Mouse (Mus musculus): ENCODE measurements at regions not wholly inside any gene's neighbourhood (a gene's known extent, or its start where the extent isn't known, plus 50 kb on each side); places are given as distances from the start of the nearest gene placed in this dataset.

- Histone ChIP-seq H3K36me3 (no peaks in the 10 kb centered on the region), H3K27ac (no peak overlapping the region), H3K27me3 (ENCODE audit: insufficient read depth, poor library complexity, severe bottlenecking) (no peaks in the 10 kb centered on the region), H3K4me3 (no peak overlapping the region), H3K9me3 (no peaks in the 10 kb centered on the region), H3K4me1 (replicated peaks) (no peaks in the 10 kb centered on the region)
- 41% methylated on average over 7 of the region's 7 CpGs for WGBS
- DNase-seq (ENCODE audit: low spot score) = no peak
Measured at GRCm38 (mm10) chr1:183639332-183639731, 221.3 kb downstream of the Hhipl2 start.

- WGBS = 81% methylated on average over 8 of the region's 8 CpGs
- H3K9me3 ChIP-seq = no peaks in the 10 kb centered on the region
- H3K4me3 ChIP-seq = no peak overlapping the region
- H3K4me1 ChIP-seq (replicated peaks) = no peaks in the 10 kb centered on the region
- H3K36me3 ChIP-seq = no peaks in the 10 kb centered on the region
- no peak for DNase-seq (ENCODE audit: low spot score)
- H3K27ac ChIP-seq = no peak overlapping the region
- no peaks in the 10 kb centered on the region for H3K27me3 ChIP-seq (ENCODE audit: insufficient read depth, poor library complexity, severe bottlenecking)
Measured at GRCm38 (mm10) chr1:183640568-183640967, 222.6 kb downstream of the Hhipl2 start.

GRCm38 (mm10) chr1:183644001-183644400 lies 226.0 kb downstream of the Hhipl2 start:
- H3K4me1 ChIP-seq (replicated peaks) = no peaks in the 10 kb centered on the region
- H3K36me3 ChIP-seq = no peaks in the 10 kb centered on the region
- no peaks in the 10 kb centered on the region for H3K9me3 ChIP-seq
- H3K4me3 ChIP-seq = no peak overlapping the region
- no peak overlapping the region for H3K27ac ChIP-seq
- H3K27me3 ChIP-seq (ENCODE audit: insufficient read depth, poor library complexity, severe bottlenecking) = no peaks in the 10 kb centered on the region
- no peak for DNase-seq (ENCODE audit: low spot score)
- 50% methylated on average over 2 of the region's 2 CpGs for WGBS

GRCm38 (mm10) chr1:183653878-183654277 lies 235.9 kb downstream of the Hhipl2 start:
- Histone ChIP-seq H3K4me3 (no peak overlapping the region), H3K4me1 (replicated peaks) (no peaks in the 10 kb centered on the region), H3K36me3 (no peaks in the 10 kb centered on the region), H3K9me3 (peaks cover 6% of the 10 kb centered on the region; the same call in 1 of the 2 replicates), H3K27me3 (ENCODE audit: insufficient read depth, poor library complexity, severe bottlenecking) (no peaks in the 10 kb centered on the region), H3K27ac (no peak overlapping the region)
- 87% methylated on average over 6 of the region's 6 CpGs for WGBS
- no peak for DNase-seq (ENCODE audit: low spot score)

GRCm38 (mm10) chr1:183657043-183657442 lies 239.0 kb downstream of the Hhipl2 start:
- Histone ChIP-seq H3K4me3 (no peak overlapping the region), H3K27ac (no peak overlapping the region), H3K4me1 (replicated peaks) (no peaks in the 10 kb centered on the region), H3K9me3 (no peaks in the 10 kb centered on the region), H3K36me3 (no peaks in the 10 kb centered on the region), H3K27me3 (ENCODE audit: insufficient read depth, poor library complexity, severe bottlenecking) (no peaks in the 10 kb centered on the region)
- 56% methylated on average over 5 of the region's 5 CpGs for WGBS
- DNase-seq (ENCODE audit: low spot score) = peak; percentile 61

- H3K4me3 ChIP-seq = no peak overlapping the region
- 87% methylated on average over 2 of the region's 2 CpGs for WGBS
- H3K4me1 ChIP-seq (replicated peaks) = no peaks in the 10 kb centered on the region
- no peak overlapping the region for H3K27ac ChIP-seq
- H3K9me3 ChIP-seq = no peaks in the 10 kb centered on the region
- no peak for DNase-seq (ENCODE audit: low spot score)
- H3K27me3 ChIP-seq (ENCODE audit: insufficient read depth, poor library complexity, severe bottlenecking) = no peaks in the 10 kb centered on the region
- no peaks in the 10 kb centered on the region for H3K36me3 ChIP-seq
Measured at GRCm38 (mm10) chr1:183660541-183660940, 242.5 kb downstream of the Hhipl2 start.

GRCm38 (mm10) chr1:183662369-183663043 lies 244.5 kb downstream of the Hhipl2 start:
- H3K27me3 ChIP-seq (ENCODE audit: insufficient read depth, poor library complexity, severe bottlenecking) = no peaks in the 10 kb centered on the region
- H3K9me3 ChIP-seq = peaks cover 3% of the 10 kb centered on the region; the same call in 1 of the 2 replicates
- no peaks in the 10 kb centered on the region for H3K36me3 ChIP-seq
- DNase-seq (ENCODE audit: low spot score) = no peak
- no peak overlapping the region for H3K27ac ChIP-seq
- H3K4me1 ChIP-seq (replicated peaks) = no peaks in the 10 kb centered on the region
- no peak overlapping the region for H3K4me3 ChIP-seq
- WGBS = 84% methylated on average over 15 of the region's 15 CpGs

- H3K4me1 ChIP-seq (replicated peaks) = no peaks in the 10 kb centered on the region
- H3K27me3 ChIP-seq (ENCODE audit: insufficient read depth, poor library complexity, severe bottlenecking) = no peaks in the 10 kb centered on the region
- H3K4me3 ChIP-seq = no peak overlapping the region
- no peak overlapping the region for H3K27ac ChIP-seq
- peaks cover 3% of the 10 kb centered on the region; the same call in 1 of the 2 replicates for H3K9me3 ChIP-seq
- no peaks in the 10 kb centered on the region for H3K36me3 ChIP-seq
- no peak for DNase-seq (ENCODE audit: low spot score)
- 76% methylated on average over 8 of the region's 8 CpGs for WGBS
Measured at GRCm38 (mm10) chr1:183669271-183669670, 251.3 kb downstream of the Hhipl2 start.

GRCm38 (mm10) chr1:183669674-183670073 lies 251.7 kb downstream of the Hhipl2 start:
- Histone ChIP-seq H3K9me3 (peaks cover 3% of the 10 kb centered on the region; the same call in 1 of the 2 replicates), H3K4me3 (no peak overlapping the region), H3K27me3 (ENCODE audit: insufficient read depth, poor library complexity, severe bottlenecking) (no peaks in the 10 kb centered on the region), H3K4me1 (replicated peaks) (no peaks in the 10 kb centered on the region), H3K36me3 (no peaks in the 10 kb centered on the region), H3K27ac (no peak overlapping the region)
- 66% methylated on average over 11 of the region's 11 CpGs for WGBS
- no peak for DNase-seq (ENCODE audit: low spot score)

- DNase-seq (ENCODE audit: low spot score) = no peak
- Histone ChIP-seq H3K9me3 (peaks cover 3% of the 10 kb centered on the region; the same call in 1 of the 2 replicates), H3K4me1 (replicated peaks) (no peaks in the 10 kb centered on the region), H3K27me3 (ENCODE audit: insufficient read depth, poor library complexity, severe bottlenecking) (no peaks in the 10 kb centered on the region), H3K27ac (no peak overlapping the region), H3K4me3 (no peak overlapping the region), H3K36me3 (no peaks in the 10 kb centered on the region)
- 73% methylated on average over 7 of the region's 7 CpGs for WGBS
Measured at GRCm38 (mm10) chr1:183670542-183670941, 252.5 kb downstream of the Hhipl2 start.

- 83% methylated on average over 4 of the region's 4 CpGs for WGBS
- no peaks in the 10 kb centered on the region for H3K27me3 ChIP-seq (ENCODE audit: insufficient read depth, poor library complexity, severe bottlenecking)
- peaks cover 3% of the 10 kb centered on the region; the same call in 1 of the 2 replicates for H3K9me3 ChIP-seq
Measured at GRCm38 (mm10) chr1:183671541-183671940, 253.5 kb downstream of the Hhipl2 start.

GRCm38 (mm10) chr1:183672521-183672920 lies 254.5 kb downstream of the Hhipl2 start:
- no peak overlapping the region for H3K27ac ChIP-seq
- no peaks in the 10 kb centered on the region for H3K4me1 ChIP-seq (replicated peaks)
- H3K36me3 ChIP-seq = no peaks in the 10 kb centered on the region
- 87% methylated on average over 5 of the region's 5 CpGs for WGBS
- no peaks in the 10 kb centered on the region for H3K9me3 ChIP-seq
- no peak overlapping the region for H3K4me3 ChIP-seq
- no peaks in the 10 kb centered on the region for H3K27me3 ChIP-seq (ENCODE audit: insufficient read depth, poor library complexity, severe bottlenecking)
- DNase-seq (ENCODE audit: low spot score) = no peak

More at GRCm38 (mm10) chr1:183671541-183671940, 253.5 kb downstream of the Hhipl2 start:
- no peak overlapping the region for H3K27ac ChIP-seq
- H3K4me3 ChIP-seq = no peak overlapping the region
- no peaks in the 10 kb centered on the region for H3K4me1 ChIP-seq (replicated peaks)
- H3K36me3 ChIP-seq = no peaks in the 10 kb centered on the region
- DNase-seq (ENCODE audit: low spot score) = no peak

GRCm38 (mm10) chr1:183677585-183677984 lies 259.6 kb downstream of the Hhipl2 start:
- Histone ChIP-seq H3K27ac (no peak overlapping the region), H3K9me3 (no peaks in the 10 kb centered on the region), H3K4me3 (no peak overlapping the region), H3K36me3 (no peaks in the 10 kb centered on the region), H3K4me1 (replicated peaks) (no peaks in the 10 kb centered on the region), H3K27me3 (ENCODE audit: insufficient read depth, poor library complexity, severe bottlenecking) (no peaks in the 10 kb centered on the region)
- WGBS = 91% methylated on average over 4 of the region's 4 CpGs
- DNase-seq (ENCODE audit: low spot score) = no peak

- WGBS = 76% methylated on average over 11 of the region's 11 CpGs
- no peaks in the 10 kb centered on the region for H3K9me3 ChIP-seq
- H3K27me3 ChIP-seq (ENCODE audit: insufficient read depth, poor library complexity, severe bottlenecking) = no peaks in the 10 kb centered on the region
- no peaks in the 10 kb centered on the region for H3K4me1 ChIP-seq (replicated peaks)
- no peak overlapping the region for H3K4me3 ChIP-seq
- no peak for DNase-seq (ENCODE audit: low spot score)
- no peaks in the 10 kb centered on the region for H3K36me3 ChIP-seq
- no peak overlapping the region for H3K27ac ChIP-seq
Measured at GRCm38 (mm10) chr1:183679949-183680348, 261.9 kb downstream of the Hhipl2 start.

All from hindbrain, embryonic 10.5 days (tissue).